Mouse (Mus musculus) olfactory bulb, adult 2 months (tissue): ENCODE data around the gene Adgrf2. TPM values are rescaled to one million over a fixed set of nuclear protein-coding genes. Genes with fewer than 3 reads are reported as not detected.

Source experiments
- H3K27ac ChIP-seq: fragments of 200-500 bp; 2 replicates; pipeline ENCODE4 v1.5.1; 2012; ENCODE audit warnings: low read depth, low read length; ENCODE audit not compliant: insufficient read depth
- H3K4me1 ChIP-seq: fragments of 200-500 bp; 2 replicates; pipeline ENCODE4 v1.6.1; 2012; ENCODE audit warnings: low read length; ENCODE audit not compliant: control insufficient read depth, insufficient read depth
- H3K4me3 ChIP-seq: fragments of 200-500 bp; 2 replicates; pipeline ENCODE4 v1.5.1; 2012; ENCODE audit warnings: mild to moderate bottlenecking, low read depth, low read length, moderate library complexity; ENCODE audit not compliant: insufficient read depth
- CTCF ChIP-seq: fragments of 200-500 bp; IDR thresholded peaks from 2 replicates; pipeline ENCODE4 v1.5.1; 2012; ENCODE audit warnings: low read depth, mild to moderate bottlenecking, low read length, moderate library complexity; ENCODE audit not compliant: insufficient read depth
- POLR2A ChIP-seq: fragments of 200-500 bp; IDR thresholded peaks from 2 replicates; pipeline ENCODE4 v1.6.1; 2012; ENCODE audit warnings: mild to moderate bottlenecking, low read depth, low read length, moderate library complexity; ENCODE audit not compliant: insufficient read depth
- WGBS: fragments of 180-500 bp; shearing (Covaris S2); methylation state at CpG from one replicate; pipeline ENCODE4 v1.1.7; 2018; 5-methylcytosine and 5-hydroxymethylcytosine counted together
- polyA plus RNA-seq: library from polyadenylated mRNA; stranded (reverse); fragments of >200 nt; gene quantifications from 2 replicates; pipeline ENCODE4 v1.2.4, GENCODE M21; 2012; ENCODE audit warnings: low replicate concordance; ENCODE audit not compliant: missing spikeins, insufficient read depth, insufficient read length

The Adgrf2 gene
- not detected in 2 replicates for polyA plus RNA-seq

DNA sequence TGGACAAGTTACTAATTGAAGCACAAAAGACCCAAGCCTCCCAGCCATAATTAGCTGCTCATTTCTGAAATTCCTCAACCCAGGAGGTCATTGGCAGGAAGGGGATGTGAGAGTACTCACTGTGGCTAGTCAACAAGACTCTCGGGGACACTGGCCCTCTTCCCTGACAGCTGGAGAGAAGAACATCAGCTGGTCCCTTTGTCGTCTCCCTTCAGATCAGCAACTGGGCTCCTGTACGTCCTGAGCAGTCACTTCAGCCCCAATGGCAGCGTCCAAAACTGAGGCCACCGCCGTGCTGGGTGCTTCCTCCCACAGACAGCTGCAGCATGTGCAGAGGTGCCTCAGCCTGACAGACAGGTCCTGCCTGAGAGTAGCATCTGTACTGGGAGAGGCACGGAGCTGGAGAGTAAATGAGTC lies at the start of gene Adgrf2:
Gene Adgrf2 (minus strand): TSS at position 379 of the 417 bp plus-strand sequence.
- no peak within 1 kb of the TSS for H3K27ac ChIP-seq
- WGBS, result 22% methylated on average over 7 of the region's 7 CpGs
- no peak for TF ChIP-seq CTCF
- TF ChIP-seq POLR2A, result no peak
- H3K4me1 ChIP-seq, result peaks cover 3% of the 10 kb centered on the region
- no peak within 1 kb of the TSS for H3K4me3 ChIP-seq

DNA sequence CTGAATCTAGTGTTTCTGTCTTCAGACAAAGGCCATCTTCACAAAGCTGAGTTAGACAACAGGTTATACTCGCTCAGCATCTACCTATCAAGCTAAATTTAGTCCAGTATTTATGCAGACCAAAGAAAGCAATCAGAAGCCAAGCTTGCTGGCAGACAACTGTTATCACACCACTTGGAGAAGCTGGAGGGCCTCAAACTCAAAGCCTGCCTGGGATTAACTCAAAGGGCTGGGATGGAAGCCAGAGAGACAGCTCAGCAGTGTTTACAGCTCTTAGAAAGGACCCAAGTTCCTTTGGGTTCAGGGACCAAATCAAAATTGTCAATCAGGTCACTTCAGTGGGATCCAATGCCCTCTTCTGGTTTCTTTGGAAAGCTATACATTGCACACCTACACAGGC lies 48.8 kb upstream of the Adgrf2 start:
- peaks cover 4% of the 10 kb centered on the region; the same call in 1 of the 2 replicates for H3K4me1 ChIP-seq
- H3K4me3 ChIP-seq, result no peak overlapping the region
- WGBS, result 64% methylated on average over 1 of the region's 1 CpGs
- TF ChIP-seq POLR2A (no peak), CTCF (no peak)
- H3K27ac ChIP-seq, result no peak overlapping the region

DNA sequence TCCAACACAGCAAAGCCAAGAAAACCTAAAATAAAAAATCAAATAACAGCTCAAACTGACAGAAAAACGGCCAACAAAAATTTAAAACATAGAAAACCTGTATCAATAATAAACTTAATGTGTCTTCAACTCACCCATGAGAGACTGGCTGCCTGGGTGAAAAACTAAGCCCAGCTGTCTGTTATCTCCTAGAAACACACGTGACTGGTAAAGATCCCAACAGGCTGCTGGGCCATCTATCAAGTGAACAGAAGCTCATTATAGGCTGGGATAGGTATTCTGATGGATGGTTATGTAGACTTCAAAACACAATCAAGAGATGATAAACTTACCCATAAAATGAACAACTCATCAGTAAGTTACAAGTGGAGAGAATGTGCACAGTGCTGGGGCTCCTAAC lies 47.7 kb upstream of the Adgrf2 start:
- no peak for TF ChIP-seq CTCF
- no peak for TF ChIP-seq POLR2A
- no peak overlapping the region for H3K4me3 ChIP-seq
- WGBS, result 94% methylated on average over 2 of the region's 2 CpGs
- no peak overlapping the region for H3K27ac ChIP-seq
- H3K4me1 ChIP-seq, result peaks cover 4% of the 10 kb centered on the region; the same call in 1 of the 2 replicates

DNA sequence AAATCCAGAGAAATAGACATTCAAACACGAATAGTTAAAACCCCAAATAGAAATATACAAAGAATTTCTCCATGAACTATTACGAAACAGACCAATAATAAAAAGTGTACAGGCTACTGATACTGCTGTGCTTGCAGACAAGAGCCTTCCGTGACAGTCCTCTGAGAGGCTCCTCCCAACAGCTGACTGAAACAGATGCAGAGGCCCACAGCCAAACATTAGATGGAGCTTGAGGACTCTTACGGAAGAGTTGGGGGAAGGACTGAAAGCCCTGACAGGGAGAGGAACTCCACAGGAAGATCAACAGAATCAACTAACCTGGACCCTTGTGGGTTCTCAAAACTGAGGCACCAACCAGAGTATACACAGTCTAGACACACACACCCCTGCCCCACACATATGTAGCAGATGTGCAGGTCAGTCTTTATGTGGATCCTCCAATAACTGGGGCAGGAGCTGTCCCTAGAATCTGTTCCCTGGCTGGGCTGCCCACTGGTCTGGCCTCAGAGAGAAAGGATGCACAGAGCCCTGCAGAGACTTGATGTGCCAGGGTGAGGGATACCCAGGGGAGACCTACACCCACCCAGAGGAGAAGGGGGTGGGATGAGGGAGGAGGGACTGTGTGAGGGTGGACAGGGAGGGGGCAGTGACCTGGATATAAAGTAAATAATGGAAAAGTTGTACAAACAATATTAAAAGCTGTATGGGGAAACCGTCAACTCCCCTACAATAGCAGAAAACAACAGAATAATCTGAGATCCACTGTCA lies 46.9 kb upstream of the Adgrf2 start:
- TF ChIP-seq CTCF, result no peak
- 71% methylated on average over 5 of the region's 5 CpGs for WGBS
- no peak overlapping the region for H3K4me3 ChIP-seq
- H3K4me1 ChIP-seq, result peaks cover 4% of the 10 kb centered on the region; the same call in 1 of the 2 replicates
- no peak overlapping the region for H3K27ac ChIP-seq

DNA sequence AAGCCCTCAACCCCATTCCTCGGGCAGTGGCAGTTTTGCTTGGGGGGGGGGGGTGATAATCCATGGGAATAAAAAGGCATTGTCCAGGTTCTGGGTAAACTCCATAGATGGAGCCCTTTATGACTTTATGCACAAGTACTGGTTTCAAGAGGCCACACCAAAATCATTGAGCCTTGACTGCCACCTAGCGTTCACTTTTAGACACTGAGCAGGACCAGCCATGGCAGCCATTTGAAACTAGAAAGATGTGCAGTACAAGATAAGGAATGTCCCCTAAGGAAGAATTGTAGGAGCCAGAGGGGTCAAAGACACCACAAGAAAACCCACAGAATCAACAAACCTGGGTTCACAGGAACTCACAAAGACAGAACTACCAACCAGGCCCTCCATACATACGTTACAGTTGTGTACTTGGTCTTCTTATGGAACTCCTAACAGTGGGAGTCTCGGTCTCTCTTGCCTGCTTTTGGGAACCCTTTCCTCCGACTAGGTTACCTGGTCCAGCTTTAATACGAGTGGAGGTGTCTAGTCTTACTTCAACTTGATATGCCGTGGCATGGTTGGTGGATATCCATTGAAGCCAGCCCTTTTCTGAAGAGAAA lies 40.3 kb upstream of the Adgrf2 start:
- Histone ChIP-seq H3K27ac (no peak overlapping the region), H3K4me3 (no peak overlapping the region), H3K4me1 (no peaks in the 10 kb centered on the region)
- TF ChIP-seq CTCF (no peak), POLR2A (no peak)
- WGBS, result 56% methylated on average over 7 of the region's 7 CpGs

DNA sequence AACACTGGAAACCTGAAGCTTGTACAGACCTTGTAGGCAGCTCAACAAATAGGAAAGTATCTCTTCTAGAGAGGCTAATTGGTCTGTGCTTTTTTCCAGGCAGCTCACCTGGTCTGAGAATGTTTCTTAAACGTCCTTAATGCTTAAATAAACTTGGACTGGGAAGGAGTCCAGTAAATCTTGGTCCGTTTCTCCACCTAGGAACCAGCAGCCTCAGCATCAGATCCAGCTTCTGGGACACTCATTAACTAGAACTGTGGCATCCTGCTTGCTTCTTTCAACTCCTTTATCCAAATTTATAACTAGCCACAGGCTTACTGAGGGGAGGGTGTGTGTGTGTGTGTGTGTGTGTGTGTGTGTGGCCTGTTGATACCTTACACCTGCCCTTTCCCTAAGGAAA lies 11.8 kb upstream of the Adgrf2 start:
- TF ChIP-seq POLR2A (no peak), CTCF (no peak)
- H3K27ac ChIP-seq, result no peak overlapping the region
- no peak overlapping the region for H3K4me3 ChIP-seq
- 55% methylated on average over 2 of the region's 2 CpGs for WGBS
- no peaks in the 10 kb centered on the region for H3K4me1 ChIP-seq

DNA sequence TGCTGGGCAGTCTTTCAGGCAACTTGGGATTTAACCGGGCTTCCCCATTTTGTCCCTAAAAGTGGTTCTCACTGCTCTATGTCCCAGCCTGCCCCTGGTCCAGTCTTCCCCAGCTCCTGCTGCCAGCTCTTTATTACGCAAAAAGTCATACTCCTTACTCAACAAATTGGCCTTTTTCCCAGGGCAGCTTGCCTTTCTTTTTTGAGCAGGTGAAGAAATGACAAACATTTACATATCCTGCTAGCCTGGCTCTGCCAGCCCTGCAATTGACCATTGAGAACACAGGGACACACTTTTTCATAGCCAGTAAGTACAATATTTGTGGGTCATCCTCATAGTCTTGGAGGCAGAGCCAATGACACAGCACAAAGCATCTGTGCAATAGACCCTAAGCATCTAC lies 10.2 kb upstream of the Adgrf2 start:
- Histone ChIP-seq H3K4me3 (no peak overlapping the region), H3K4me1 (no peaks in the 10 kb centered on the region), H3K27ac (no peak overlapping the region)
- TF ChIP-seq CTCF (no peak), POLR2A (no peak)
- WGBS, result 82% methylated on average over 2 of the region's 2 CpGs

DNA sequence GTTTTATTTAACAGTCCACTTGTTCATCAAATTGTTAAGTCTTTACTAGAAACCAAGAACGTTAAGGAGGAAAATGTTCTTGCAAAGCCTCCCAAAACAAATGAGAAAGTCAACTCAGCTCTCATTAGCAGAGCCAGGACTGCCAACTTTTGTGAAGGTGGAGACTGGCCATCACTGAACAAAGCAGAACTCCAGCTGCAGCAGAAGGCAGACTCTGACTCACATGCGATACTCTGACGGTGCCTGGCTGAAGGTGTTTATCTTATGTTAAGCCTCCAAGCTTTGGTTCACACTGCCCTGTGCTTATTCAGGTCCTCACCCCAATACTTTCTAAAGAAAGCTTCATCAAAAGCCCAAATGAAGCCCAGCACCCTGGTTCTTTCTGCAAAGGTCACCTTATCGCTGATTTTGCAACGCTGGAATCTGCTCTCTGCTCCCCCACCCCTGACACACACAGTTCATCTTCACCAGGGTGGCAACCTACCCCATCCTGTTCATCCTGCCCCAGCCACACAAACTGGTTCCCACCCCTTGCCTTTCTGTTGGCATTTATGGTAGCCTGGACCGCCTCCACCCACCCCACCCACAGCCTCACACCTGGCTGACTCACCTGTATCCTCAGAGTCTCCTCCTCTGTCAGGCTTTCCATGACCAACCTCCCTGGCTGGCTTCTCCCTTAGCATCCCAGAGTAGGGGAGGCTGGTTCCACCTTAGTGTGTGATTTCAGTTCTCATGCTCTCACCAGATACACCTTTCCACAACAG lies 3.9 kb upstream of the Adgrf2 start:
- H3K4me3 ChIP-seq, result no peak overlapping the region
- TF ChIP-seq POLR2A (no peak), CTCF (no peak)
- WGBS, result 62% methylated on average over 6 of the region's 6 CpGs
- H3K27ac ChIP-seq, result no peak overlapping the region
- H3K4me1 ChIP-seq, result peaks cover 3% of the 10 kb centered on the region

DNA sequence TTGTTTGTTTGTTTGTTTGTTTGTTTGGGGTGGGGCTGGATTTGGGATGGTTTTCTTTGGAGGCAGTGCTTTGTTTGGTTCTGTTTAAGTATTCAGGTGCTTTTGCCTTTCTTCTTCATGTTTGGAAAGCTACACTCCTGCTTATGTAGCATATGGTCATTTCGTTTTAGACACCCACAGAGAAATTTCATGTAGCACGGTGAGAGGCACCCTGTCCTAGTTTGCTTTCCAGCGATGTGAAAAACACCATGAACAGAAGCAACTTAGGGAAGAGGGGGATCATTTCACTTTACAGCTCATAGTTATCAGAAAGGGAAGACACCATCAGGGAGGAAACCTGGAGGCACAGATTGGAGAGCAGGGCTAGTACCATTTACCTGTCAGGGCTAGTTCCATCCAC lies 844 bp upstream of the Adgrf2 start:
- WGBS, result 86% methylated on average over 3 of the region's 3 CpGs
- Histone ChIP-seq H3K4me1 (peaks cover 3% of the 10 kb centered on the region), H3K4me3 (no peak overlapping the region), H3K27ac (no peak overlapping the region)
- TF ChIP-seq CTCF (no peak), POLR2A (no peak)
